Mouse (Mus musculus): ENCODE data around the gene Slain2.

DNA sequence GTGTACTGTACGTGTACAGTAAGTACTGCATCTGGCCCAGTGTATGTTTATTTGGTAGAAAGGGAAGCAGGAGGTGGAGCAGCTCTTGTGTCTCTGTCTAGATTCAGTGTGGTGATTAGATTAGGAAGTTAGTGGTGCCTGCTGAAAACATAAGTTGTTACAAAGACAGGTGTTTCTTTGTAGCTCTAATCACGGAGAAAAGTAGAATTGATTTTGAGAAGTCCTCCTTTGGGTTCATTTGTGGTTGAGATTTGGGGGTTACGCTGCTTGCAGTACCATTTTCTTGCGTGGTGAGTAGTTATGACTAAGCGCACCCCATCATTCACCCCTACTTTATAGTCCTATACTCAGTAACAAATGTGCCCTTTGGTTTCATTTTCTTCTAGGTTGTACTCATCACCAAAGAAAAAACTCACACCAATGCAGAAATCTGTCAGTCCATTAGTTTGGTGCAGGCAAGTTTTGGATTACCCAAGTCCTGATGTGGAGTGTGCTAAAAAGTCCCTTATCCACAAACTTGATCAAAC lies 26.9 kb downstream of the Slain2 start:
- no peak for TF ChIP-seq CTCF (IDR thresholded peaks at IDR 0.05; ENCODE audit: extremely low read depth, insufficient read length, insufficient replicate concordance, low read depth, low read length)
- TF ChIP-seq POLR2A (IDR thresholded peaks at IDR 0.05; ENCODE audit: low read depth, low read length) = no peak

Measured in small intestine, adult 2 months (tissue).